Mouse (Mus musculus): ENCODE measurements at regions not wholly inside any gene's neighbourhood (a gene's known extent, or its start where the extent isn't known, plus 50 kb on each side); places are given as distances from the start of the nearest gene placed in this dataset.
"Not testable (repeated sequence)": the region's sequence is repeated elsewhere in the genome, so short reads cannot be mapped to it uniquely, and the experiment has no call there.

GRCm38 (mm10) chr14:18511094-18511493 lies 179.4 kb upstream of the Ube2e1 start:
- no peaks in the 10 kb centered on the region for H3K9me3 ChIP-seq
- H3K27ac ChIP-seq, result no peak overlapping the region
- H3K4me3 ChIP-seq, result no peak overlapping the region
- H3K4me1 ChIP-seq (replicated peaks), result no peaks in the 10 kb centered on the region
- ATAC-seq (ENCODE audit: low FRiP score), result no peak
- no peak overlapping the region for H3K4me2 ChIP-seq
- no peaks in the 10 kb centered on the region for H3K27me3 ChIP-seq
- no peak overlapping the region for H3K9ac ChIP-seq
- no peaks in the 10 kb centered on the region for H3K36me3 ChIP-seq

- no peak overlapping the region for H3K27ac ChIP-seq
- H3K36me3 ChIP-seq, result no peaks in the 10 kb centered on the region
- no peak overlapping the region for H3K4me3 ChIP-seq
- WGBS, result 80% methylated on average over 1 of the region's 1 CpGs
- no peak for ATAC-seq (ENCODE audit: low FRiP score)
- H3K4me1 ChIP-seq (replicated peaks), result no peaks in the 10 kb centered on the region
- H3K9me3 ChIP-seq, result no peaks in the 10 kb centered on the region
- H3K4me2 ChIP-seq, result no peak overlapping the region
- H3K27me3 ChIP-seq, result no peaks in the 10 kb centered on the region
- no peak overlapping the region for H3K9ac ChIP-seq
Measured at GRCm38 (mm10) chr14:18508359-18508647, 176.6 kb upstream of the Ube2e1 start.

- Histone ChIP-seq H3K4me1 (replicated peaks) (no peaks in the 10 kb centered on the region), H3K27me3 (no peaks in the 10 kb centered on the region), H3K4me2 (no peak overlapping the region), H3K27ac (no peak overlapping the region), H3K4me3 (no peak overlapping the region), H3K9ac (no peak overlapping the region), H3K36me3 (no peaks in the 10 kb centered on the region), H3K9me3 (no peaks in the 10 kb centered on the region)
- no peak for ATAC-seq (ENCODE audit: low FRiP score)
- 87% methylated on average over 3 of the region's 3 CpGs for WGBS
Measured at GRCm38 (mm10) chr14:18507582-18508358, 176.1 kb upstream of the Ube2e1 start.

DNA sequence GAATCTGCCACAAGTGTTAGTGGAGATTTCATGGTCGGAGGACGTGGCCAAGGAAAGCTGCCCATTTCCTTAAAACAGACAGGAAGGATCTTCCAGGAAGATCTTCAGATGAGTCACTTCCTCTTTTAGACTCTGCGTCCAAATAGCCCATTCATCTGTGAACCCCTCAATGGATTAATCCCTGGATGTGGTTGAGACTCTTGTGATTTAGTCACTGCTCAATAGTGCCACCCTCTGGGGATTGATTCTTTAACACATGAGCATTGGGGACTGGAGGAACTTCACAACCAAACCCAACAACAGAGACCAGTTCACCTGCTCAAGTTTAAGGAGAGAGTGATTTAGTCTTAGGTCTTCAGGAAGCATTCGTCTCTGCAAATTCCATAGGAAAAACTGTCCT lies 174.5 kb upstream of the Ube2e1 start:
- no peak overlapping the region for H3K27ac ChIP-seq
- 76% methylated on average over 4 of the region's 4 CpGs for WGBS
- no peaks in the 10 kb centered on the region for H3K9me3 ChIP-seq
- no peaks in the 10 kb centered on the region for H3K4me1 ChIP-seq (replicated peaks)
- H3K9ac ChIP-seq, result no peak overlapping the region
- no peak for ATAC-seq (ENCODE audit: low FRiP score)
- no peaks in the 10 kb centered on the region for H3K27me3 ChIP-seq
- H3K4me3 ChIP-seq, result no peak overlapping the region
- no peak overlapping the region for H3K4me2 ChIP-seq
- H3K36me3 ChIP-seq, result no peaks in the 10 kb centered on the region

DNA sequence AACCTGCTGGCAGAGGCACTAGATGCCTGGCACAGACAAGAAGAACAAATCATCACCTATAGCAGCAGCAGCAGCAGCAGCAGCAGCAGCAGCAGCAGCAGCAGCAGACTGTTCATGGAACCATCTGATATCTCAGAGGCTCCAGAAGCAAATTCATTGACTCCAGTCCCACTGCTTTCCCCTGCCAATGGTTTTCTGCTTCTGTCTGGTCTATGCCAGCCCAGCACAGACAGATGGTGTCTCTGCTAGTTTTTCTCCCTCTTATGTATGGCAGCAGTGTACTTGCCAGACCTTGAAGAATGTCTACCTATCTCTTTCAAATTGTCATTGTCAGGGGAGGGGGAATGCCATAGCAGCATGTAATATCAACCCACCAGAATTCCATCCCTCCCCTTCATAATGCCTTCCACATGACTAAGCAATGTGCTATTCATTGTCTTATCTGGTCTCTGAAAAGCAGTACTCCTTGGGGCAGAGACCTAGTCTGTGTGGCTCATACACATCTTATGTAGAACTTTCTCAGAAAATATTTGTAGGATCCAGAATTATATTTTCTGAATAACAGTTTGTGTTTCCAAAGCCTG lies 168.7 kb upstream of the Ube2e1 start:
- H3K27me3 ChIP-seq, result no peaks in the 10 kb centered on the region
- H3K4me1 ChIP-seq (replicated peaks), result no peaks in the 10 kb centered on the region
- no peak for ATAC-seq (ENCODE audit: low FRiP score)

DNA sequence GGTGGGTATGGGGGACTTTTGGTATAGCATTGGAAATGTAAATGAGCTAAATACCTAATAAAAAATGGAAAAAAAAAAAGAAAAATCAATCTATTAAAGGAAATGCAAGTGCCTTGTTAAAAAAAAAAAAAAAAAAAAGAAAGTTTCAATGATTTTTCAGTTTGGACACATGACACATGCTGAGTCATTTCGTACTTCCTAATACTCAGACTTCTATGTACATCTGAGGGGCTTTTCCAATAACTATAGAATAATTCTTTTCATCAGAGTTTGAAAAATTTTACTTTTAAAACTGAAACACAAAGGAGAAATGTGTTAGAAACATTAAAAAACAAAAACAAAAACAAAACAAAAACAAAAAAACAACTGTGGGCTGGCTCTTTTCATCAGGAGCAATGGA lies 162.4 kb upstream of the Ube2e1 start:
- ATAC-seq (ENCODE audit: low FRiP score), result no peak
- no peaks in the 10 kb centered on the region for H3K9me3 ChIP-seq
- H3K27ac ChIP-seq, result no peak overlapping the region
- H3K27me3 ChIP-seq, result no peaks in the 10 kb centered on the region
- H3K4me3 ChIP-seq, result no peak overlapping the region
- WGBS, result 88% methylated on average over 1 of the region's 1 CpGs
- H3K4me2 ChIP-seq, result no peak overlapping the region
- H3K4me1 ChIP-seq (replicated peaks), result no peaks in the 10 kb centered on the region
- no peak overlapping the region for H3K9ac ChIP-seq
- H3K36me3 ChIP-seq, result no peaks in the 10 kb centered on the region

More for the DNA sequence above, 168.7 kb upstream of the Ube2e1 start:
- no peak overlapping the region for H3K9ac ChIP-seq
- H3K27ac ChIP-seq, result no peak overlapping the region
- no peak overlapping the region for H3K4me2 ChIP-seq
- H3K4me3 ChIP-seq, result no peak overlapping the region
- H3K36me3 ChIP-seq, result no peaks in the 10 kb centered on the region
- no peaks in the 10 kb centered on the region for H3K9me3 ChIP-seq

DNA sequence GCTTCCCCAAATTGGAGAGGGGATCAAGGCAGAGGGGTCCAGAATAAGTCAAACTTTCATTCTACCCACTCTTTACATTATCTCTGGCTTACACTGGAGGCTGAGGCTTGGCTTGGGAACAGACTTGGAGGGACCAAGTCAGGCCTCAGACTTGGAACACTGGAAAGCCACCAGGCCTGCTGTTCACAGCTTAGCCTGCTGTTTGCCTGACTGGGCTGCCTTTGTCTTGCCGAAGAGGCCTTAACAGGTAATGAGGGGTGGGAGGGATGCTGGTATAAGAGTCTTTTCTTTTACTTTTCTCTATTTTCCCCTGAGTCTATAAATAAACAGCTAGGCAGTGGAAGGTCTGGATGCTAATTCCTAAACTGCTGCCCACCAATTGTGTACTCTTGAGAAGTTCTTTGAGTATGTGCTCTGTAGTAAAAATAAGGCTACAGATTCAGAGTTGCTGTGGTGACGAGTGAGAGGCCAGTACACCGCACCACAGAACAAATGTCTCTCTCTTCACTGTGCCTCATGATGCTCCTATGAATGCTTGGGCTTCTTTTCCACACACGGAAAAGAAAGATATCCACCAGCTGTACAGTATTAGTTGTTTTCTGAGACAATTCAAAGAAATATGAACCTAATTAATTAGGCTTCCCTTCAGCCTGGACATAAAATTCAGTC lies 154.6 kb upstream of the Ube2e1 start:
- ATAC-seq (ENCODE audit: low FRiP score), result no peak

GRCm38 (mm10) chr14:18485526-18485925 lies 153.9 kb upstream of the Ube2e1 start:
- no peak for ATAC-seq (ENCODE audit: low FRiP score)
- Histone ChIP-seq H3K36me3 (no peaks in the 10 kb centered on the region), H3K4me3 (no peak overlapping the region), H3K9me3 (no peaks in the 10 kb centered on the region), H3K4me1 (replicated peaks) (0 out of 2 replicates have a peak, but pooled peaks cover 2% of the 10 kb centered on the region), H3K9ac (no peak overlapping the region), H3K27ac (no peak overlapping the region), H3K4me2 (no peak overlapping the region), H3K27me3 (no peaks in the 10 kb centered on the region)

More for the DNA sequence above, 154.6 kb upstream of the Ube2e1 start:
- WGBS, result 58% methylated on average over 4 of the region's 4 CpGs
- Histone ChIP-seq H3K27me3 (no peaks in the 10 kb centered on the region), H3K4me2 (no peak overlapping the region), H3K36me3 (no peaks in the 10 kb centered on the region), H3K4me1 (replicated peaks) (0 out of 2 replicates have a peak, but pooled peaks cover 2% of the 10 kb centered on the region), H3K27ac (no peak overlapping the region), H3K4me3 (no peak overlapping the region), H3K9me3 (no peaks in the 10 kb centered on the region), H3K9ac (no peak overlapping the region)

DNA sequence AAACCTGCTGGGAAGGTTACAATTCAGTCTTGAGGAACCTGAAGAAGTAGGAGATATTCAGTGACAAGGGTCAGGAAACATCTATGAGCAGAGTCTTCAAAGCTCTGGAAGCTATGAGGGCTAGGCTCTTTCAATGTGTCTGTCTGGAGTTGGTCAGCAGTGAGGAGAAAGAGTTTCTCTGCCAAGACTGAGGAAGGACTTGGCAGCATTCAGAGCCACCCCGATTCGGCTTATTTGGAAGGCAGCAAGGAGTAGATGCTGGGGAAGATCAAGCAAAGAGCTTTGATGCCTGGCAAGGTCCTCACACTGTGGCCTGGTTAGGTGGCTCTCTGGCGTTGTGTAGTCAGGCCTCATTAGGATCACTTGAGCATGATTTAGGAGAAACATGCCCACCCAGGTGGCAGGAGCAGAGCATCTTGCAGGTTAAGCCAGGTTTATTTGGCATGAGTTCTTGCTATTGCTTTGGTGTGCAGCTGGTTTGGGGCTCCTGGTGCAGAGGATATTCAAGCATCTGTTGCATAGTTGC lies 145.2 kb upstream of the Ube2e1 start:
- H3K36me3 ChIP-seq, result no peaks in the 10 kb centered on the region
- no peaks in the 10 kb centered on the region for H3K27me3 ChIP-seq
- H3K9me3 ChIP-seq, result no peaks in the 10 kb centered on the region

DNA sequence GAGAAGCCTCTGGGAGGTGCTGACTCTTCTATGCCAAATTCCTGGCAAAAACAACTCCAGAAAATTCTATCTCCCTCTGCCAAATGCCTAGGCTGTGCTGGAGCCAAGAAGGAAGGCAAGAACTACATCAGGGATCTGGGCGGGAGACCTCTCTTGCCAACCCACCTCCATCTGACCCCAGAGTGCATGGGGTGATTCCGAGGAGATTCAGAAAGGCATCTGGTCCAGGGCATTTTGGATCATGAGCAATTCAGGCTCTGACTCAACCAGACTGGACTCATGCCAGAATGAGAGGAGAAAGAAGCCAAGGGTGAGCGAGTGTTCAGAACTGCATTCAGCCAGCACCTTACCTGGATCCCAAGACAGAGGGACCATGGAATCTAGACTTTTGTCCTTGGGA lies 137.0 kb upstream of the Ube2e1 start:
- Histone ChIP-seq H3K36me3 (no peaks in the 10 kb centered on the region), H3K4me1 (replicated peaks) (no peaks in the 10 kb centered on the region), H3K27ac (no peak overlapping the region), H3K9ac (no peak overlapping the region), H3K4me3 (no peak overlapping the region), H3K27me3 (no peaks in the 10 kb centered on the region), H3K9me3 (no peaks in the 10 kb centered on the region), H3K4me2 (no peak overlapping the region)
- WGBS, result 75% methylated on average over 3 of the region's 3 CpGs
- no peak for ATAC-seq (ENCODE audit: low FRiP score)

More for the DNA sequence above, 145.2 kb upstream of the Ube2e1 start:
- ATAC-seq (ENCODE audit: low FRiP score), result no peak
- Histone ChIP-seq H3K4me3 (no peak overlapping the region), H3K9ac (no peak overlapping the region), H3K27ac (no peak overlapping the region), H3K4me2 (no peak overlapping the region), H3K4me1 (replicated peaks) (no peaks in the 10 kb centered on the region)
- 79% methylated on average over 3 of the region's 3 CpGs for WGBS

DNA sequence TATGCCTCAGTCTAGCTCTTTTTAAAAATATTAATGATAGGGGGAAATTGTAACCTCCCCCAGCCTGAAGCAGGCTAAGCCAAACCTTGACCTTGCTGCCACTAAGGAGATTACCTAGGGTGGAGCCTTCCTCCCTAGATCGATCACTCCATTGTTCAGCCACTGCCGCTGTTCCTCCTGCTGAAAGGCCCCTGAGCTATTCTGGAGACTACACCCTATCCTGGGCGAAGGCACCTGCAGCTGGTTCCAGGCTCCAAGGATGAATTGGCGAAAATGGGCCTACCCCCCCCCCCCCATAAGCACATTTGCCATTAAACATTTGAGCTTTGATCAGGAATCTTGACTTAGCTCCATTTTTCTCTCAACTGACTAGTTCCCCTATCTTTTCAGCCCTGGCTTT lies 135.2 kb upstream of the Ube2e1 start:
- H3K9me3 ChIP-seq; H3K4me2 ChIP-seq; H3K4me3 ChIP-seq; H3K4me1 ChIP-seq (replicated peaks); H3K27ac ChIP-seq; H3K36me3 ChIP-seq; H3K9ac ChIP-seq; H3K27me3 ChIP-seq; ATAC-seq (ENCODE audit: low FRiP score): not testable (repeated sequence)
- WGBS, result 78% methylated on average over 4 of the region's 4 CpGs

GRCm38 (mm10) chr14:18464199-18464598 lies 132.5 kb upstream of the Ube2e1 start:
- not testable (repeated sequence) for H3K4me3 ChIP-seq; H3K4me1 ChIP-seq (replicated peaks); H3K9me3 ChIP-seq; H3K27me3 ChIP-seq; H3K4me2 ChIP-seq; H3K36me3 ChIP-seq; H3K27ac ChIP-seq; H3K9ac ChIP-seq; ATAC-seq (ENCODE audit: low FRiP score)
- WGBS, result 14% methylated on average over 5 of the region's 5 CpGs
